Mouse (Mus musculus) bone marrow macrophage, adult 2 months (primary cell): ENCODE data around the gene Gprc5d.

Source experiments
- CTCF ChIP-seq: IDR thresholded peaks from 2 replicates; pipeline ENCODE4 v1.5.1; 2012; ENCODE audit warnings: low read depth, mild to moderate bottlenecking, low read length, moderate library complexity
- POLR2A ChIP-seq: IDR thresholded peaks from 2 replicates; pipeline ENCODE4 v1.6.1; 2012; ENCODE audit warnings: mild to moderate bottlenecking, low read depth, low read length, borderline replicate concordance

DNA sequence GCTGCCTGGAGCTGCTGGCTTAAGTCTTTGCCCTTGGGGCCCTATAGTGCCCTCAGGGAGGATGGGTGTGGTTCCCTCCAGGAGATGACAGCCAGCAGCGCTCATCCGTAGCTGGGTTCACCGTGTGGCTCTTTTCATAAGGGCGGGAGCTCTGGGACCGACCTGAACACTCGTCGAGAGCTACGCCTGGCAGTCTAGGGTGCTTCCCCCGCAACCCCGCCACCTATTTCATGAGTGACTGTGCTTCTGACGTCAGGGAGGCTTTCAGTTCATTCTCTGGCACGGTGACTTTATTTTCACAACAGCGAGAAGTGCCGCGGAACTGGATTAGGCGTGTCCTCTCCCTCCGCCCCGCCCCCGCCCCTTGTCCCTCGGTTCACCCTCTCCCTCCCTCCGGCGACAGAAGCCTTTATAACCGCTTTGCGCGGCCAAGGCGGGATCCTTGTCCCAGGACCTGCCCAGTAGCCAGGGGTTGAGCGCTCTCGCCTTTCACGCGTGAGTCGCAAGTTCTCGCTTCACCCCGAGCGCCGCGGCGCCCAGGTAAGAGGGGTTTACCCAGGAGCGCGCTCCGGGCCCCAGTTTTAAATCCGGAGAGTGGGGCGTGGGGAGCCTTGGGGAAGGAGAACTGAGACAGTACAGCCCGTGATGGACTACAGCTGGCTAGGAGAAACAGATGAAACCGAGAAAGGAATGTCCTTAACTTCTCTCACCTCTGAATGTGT, 52.7 kb downstream of the Gprc5d start, which contains the start of gene Gprc5a:
- TF ChIP-seq CTCF (no peak), POLR2A (no peak)
